Mouse (Mus musculus) megakaryocyte, embryonic 14.5 days (primary cell): ENCODE results near the gene Casp6.

ENCODE experiments used
- FLI1 ChIP-seq: IDR thresholded peaks from 2 replicates; pipeline ENCODE4 v1.6.1; 2012; ENCODE audit warnings: low read length, inconsistent platforms, mixed read lengths
- GATA1 ChIP-seq: IDR thresholded peaks from 3 replicates; pipeline ENCODE4 v1.6.1; 2012; ENCODE audit warnings: mixed read lengths, low read length, inconsistent platforms, borderline replicate concordance

DNA sequence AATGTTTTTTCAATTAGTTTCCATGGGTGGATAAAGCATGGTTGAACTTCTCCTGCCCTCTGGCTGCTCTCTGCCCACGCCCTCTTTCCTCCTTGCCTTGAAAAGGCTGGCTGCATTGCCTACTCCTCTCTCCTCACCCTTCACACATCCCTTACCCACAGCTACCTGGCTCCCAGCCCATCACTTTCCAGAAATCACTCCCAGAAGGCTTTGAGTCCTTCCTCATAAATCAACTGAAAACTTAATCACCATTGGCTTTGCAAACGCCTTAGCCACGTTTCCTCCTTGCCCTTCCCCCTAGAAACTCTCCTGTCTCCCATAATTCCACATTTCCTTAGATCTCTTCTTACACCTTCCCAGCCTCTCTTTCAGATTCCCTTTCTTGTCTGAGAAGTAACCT lies 36.6 kb downstream of the Casp6 start:
- TF ChIP-seq GATA1: no peak
- no peak for TF ChIP-seq FLI1
